Mouse (Mus musculus) liver, embryonic 15.5 days (tissue): ENCODE data around the gene Dnm2. TPM values are rescaled to one million over a fixed set of nuclear protein-coding genes. Genes with fewer than 3 reads are reported as not detected.
A peak's percentile ranks its signal among the peaks of the same experiment; 100 is the strongest.
"Not testable (repeated sequence)": the region's sequence is repeated elsewhere in the genome, so short reads cannot be mapped to it uniquely, and the experiment has no call there.

Experiments
- ATAC-seq: fragments of 200-750 bp; cut with Nextera tagmentation; 2 replicates; pipeline ENCODE4 v1.8.0; 2017; ENCODE audit warnings: moderate number of reproducible peaks, mild to moderate bottlenecking, moderate library complexity; ENCODE audit not compliant: insufficient read depth
- H3K27ac ChIP-seq: fragments of 300-500 bp; sonication (generic); replicated peaks from 2 replicates; pipeline ENCODE4 v1.5.1; 2015; ENCODE audit warnings: mild to moderate bottlenecking, inconsistent platforms
- H3K27me3 ChIP-seq: fragments of 300-500 bp; sonication (generic); 2 replicates; pipeline ENCODE4 v1.6.1; 2015; ENCODE audit warnings: mild to moderate bottlenecking, inconsistent platforms
- H3K36me3 ChIP-seq: fragments of 300-500 bp; sonication (generic); replicated peaks from 2 replicates; pipeline ENCODE4 v1.6.1; 2015; ENCODE audit warnings: moderate library complexity, mild to moderate bottlenecking, inconsistent platforms
- H3K4me1 ChIP-seq: fragments of 300-500 bp; sonication (generic); replicated peaks from 2 replicates; pipeline ENCODE4 v1.6.1; 2015; ENCODE audit warnings: inconsistent platforms
- H3K4me2 ChIP-seq: fragments of 300-500 bp; sonication (generic); 2 replicates; pipeline ENCODE4 v1.6.1; 2015; ENCODE audit warnings: moderate library complexity, mild to moderate bottlenecking, inconsistent platforms
- H3K4me3 ChIP-seq: fragments of 300-500 bp; sonication (generic); replicated peaks from 2 replicates; pipeline ENCODE4 v1.5.1; 2015; ENCODE audit warnings: mild to moderate bottlenecking, inconsistent platforms
- H3K9ac ChIP-seq: fragments of 300-500 bp; sonication (generic); 2 replicates; pipeline ENCODE4 v1.6.1; 2015; ENCODE audit warnings: moderate library complexity, mild to moderate bottlenecking, inconsistent platforms
- H3K9me3 ChIP-seq: fragments of 300-500 bp; sonication (generic); replicated peaks from 2 replicates; pipeline ENCODE4 v1.6.1; 2016; ENCODE audit warnings: inconsistent platforms
- whole genome bisulfite sequencing: fragments of 180-500 bp; shearing (Covaris S2); methylation state at CpG from one replicate; pipeline ENCODE4 v1.1.7; 2015; ENCODE audit warnings: mixed read lengths; ENCODE audit not compliant: insufficient replicate concordance; 5-methylcytosine and 5-hydroxymethylcytosine counted together
- polyA plus RNA-seq: library from polyadenylated mRNA; unstranded; fragments of >200 nt; fragmentation: Nextera tagmentation; extraction: Ambion mirVana; gene quantifications from 2 replicates; pipeline ENCODE4 v1.2.1, GENCODE M21; 2015

The Dnm2 gene
- polyA plus RNA-seq, 1 experiment from 2014 or later, result 52.9 TPM

GRCm38 (mm10) chr9:21456246-21456929 lies 31.7 kb downstream of the Dnm2 start:
- Histone ChIP-seq H3K4me1 (peaks cover 46% of the 10 kb centered on the region), H3K27ac (no peak overlapping the region), H3K4me3 (no peak overlapping the region), H3K36me3 (peaks cover 36% of the 10 kb centered on the region), H3K4me2 (no peak overlapping the region), H3K9me3 (no peaks in the 10 kb centered on the region), H3K27me3 (no peaks in the 10 kb centered on the region), H3K9ac (no peak overlapping the region)
- no peak for ATAC-seq
- WGBS, result 68% methylated on average over 7 of the region's 7 CpGs

DNA sequence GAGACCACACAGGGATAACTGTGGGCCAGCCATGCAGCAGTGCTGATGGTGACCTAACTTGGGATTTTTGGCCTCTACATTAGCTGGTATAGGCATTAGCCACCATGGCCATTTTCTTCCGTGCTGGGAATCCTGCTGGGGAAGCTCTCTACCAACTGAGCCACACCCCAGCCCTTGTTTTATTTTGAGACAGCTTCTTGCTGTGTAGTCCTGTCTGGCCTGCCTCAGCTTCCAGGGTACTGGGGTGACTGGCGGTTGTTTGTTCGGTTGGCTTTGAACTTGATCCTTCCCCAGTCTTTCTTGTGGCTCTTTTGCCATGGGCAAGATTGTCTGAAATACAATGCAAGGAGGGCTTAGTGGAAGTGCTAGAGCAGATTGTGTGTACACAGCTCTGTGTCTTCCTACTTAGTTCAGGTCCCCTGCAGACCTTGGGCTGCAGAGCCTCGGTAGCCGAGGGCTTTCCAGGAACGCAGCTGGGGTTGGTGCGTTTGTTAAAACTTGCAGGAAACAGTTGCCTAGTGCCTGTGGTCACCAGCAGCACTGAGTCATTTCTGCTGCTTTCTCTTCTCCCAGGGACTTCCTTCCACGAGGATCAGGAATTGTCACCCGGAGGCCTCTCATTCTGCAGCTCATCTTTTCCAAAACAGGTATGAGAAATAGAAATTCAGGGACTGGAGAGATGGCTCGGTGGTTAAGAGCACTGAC lies 32.4 kb downstream of the Dnm2 start:
- Histone ChIP-seq H3K9me3 (no peaks in the 10 kb centered on the region), H3K27me3 (no peaks in the 10 kb centered on the region), H3K4me2 (no peak overlapping the region), H3K9ac (no peak overlapping the region), H3K4me1 (peaks cover 44% of the 10 kb centered on the region), H3K4me3 (no peak overlapping the region), H3K36me3 (peaks cover 41% of the 10 kb centered on the region), H3K27ac (no peak overlapping the region)
- 47% methylated on average over 10 of the region's 10 CpGs for WGBS
- no peak for ATAC-seq

GRCm38 (mm10) chr9:21458821-21459220 lies 34.1 kb downstream of the Dnm2 start:
- Histone ChIP-seq H3K27ac (no peak overlapping the region), H3K4me3 (no peak overlapping the region), H3K4me2 (no peak overlapping the region), H3K27me3 (no peaks in the 10 kb centered on the region), H3K9ac (no peak overlapping the region), H3K36me3 (peaks cover 49% of the 10 kb centered on the region), H3K9me3 (no peaks in the 10 kb centered on the region), H3K4me1 (peaks cover 45% of the 10 kb centered on the region)
- 85% methylated on average over 3 of the region's 3 CpGs for WGBS
- ATAC-seq, result no peak

DNA sequence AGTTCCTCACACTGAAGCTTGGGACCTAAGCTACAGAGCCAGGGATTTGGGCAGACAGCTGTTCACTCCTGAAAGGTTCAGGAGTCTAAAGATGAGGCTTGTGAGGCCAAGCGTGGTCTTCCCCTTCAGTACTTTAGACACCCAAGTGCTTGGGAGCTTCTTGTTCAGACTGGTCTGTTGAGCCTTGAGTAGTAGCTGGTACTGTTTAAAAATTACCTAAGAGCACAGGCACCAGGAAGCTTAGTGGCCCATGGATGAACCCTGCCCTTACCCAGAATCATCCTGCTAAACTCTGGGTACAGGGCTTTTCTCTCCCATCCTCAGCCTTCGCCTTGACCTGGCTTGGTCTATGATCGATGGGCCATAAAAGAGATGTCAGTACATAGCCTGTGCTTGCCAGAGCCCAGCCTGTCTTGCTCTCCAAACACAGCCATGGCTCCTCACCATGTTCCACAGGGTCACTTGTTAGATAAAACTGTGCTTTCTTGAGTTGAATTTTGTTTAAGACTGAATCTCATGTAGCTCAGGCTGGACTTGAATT lies 35.8 kb downstream of the Dnm2 start:
- Histone ChIP-seq H3K9ac (no peak overlapping the region), H3K36me3 (peaks cover 61% of the 10 kb centered on the region), H3K4me3 (no peak overlapping the region), H3K4me2 (no peak overlapping the region), H3K27ac (no peak overlapping the region), H3K4me1 (peaks cover 37% of the 10 kb centered on the region), H3K27me3 (no peaks in the 10 kb centered on the region), H3K9me3 (no peaks in the 10 kb centered on the region)
- ATAC-seq, result no peak
- 83% methylated on average over 3 of the region's 3 CpGs for WGBS

DNA sequence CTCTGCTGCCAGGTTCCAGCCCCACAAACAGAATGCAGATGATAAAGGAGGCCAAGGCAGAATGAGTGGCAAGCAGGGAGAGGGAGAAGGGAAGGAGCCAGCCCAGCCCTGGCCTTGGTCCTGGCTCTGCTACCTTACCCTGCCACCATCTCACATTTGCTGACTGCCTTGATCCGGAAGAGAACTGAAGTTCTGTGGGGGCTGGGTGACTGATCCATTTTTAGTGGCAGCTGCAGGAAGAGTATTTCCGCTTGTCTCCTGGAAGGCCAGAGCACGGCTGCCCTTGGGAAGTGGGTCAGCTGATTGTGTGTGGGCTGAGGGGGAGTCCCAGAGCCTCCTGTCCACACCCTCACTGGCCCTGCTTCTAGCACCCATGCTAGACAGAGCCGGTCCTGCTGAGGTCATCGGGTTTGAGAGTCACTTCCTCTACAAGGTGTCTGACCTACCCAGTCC lies 38.5 kb downstream of the Dnm2 start:
- H3K9me3 ChIP-seq, result no peaks in the 10 kb centered on the region
- 29% methylated on average over 5 of the region's 5 CpGs for WGBS
- H3K9ac ChIP-seq, result no peak overlapping the region

GRCm38 (mm10) chr9:21463766-21464564 lies 39.3 kb downstream of the Dnm2 start:
- H3K36me3 ChIP-seq, result peaks cover 80% of the 10 kb centered on the region
- no peak overlapping the region for H3K4me2 ChIP-seq
- H3K9ac ChIP-seq, result no peak overlapping the region
- H3K4me3 ChIP-seq, result no peak overlapping the region
- H3K9me3 ChIP-seq, result no peaks in the 10 kb centered on the region
- ATAC-seq, result no peak
- no peak overlapping the region for H3K27ac ChIP-seq
- H3K4me1 ChIP-seq, result peaks cover 28% of the 10 kb centered on the region
- H3K27me3 ChIP-seq, result no peaks in the 10 kb centered on the region
- WGBS, result 81% methylated on average over 3 of the region's 3 CpGs

More for the DNA sequence above, 38.5 kb downstream of the Dnm2 start:
- Histone ChIP-seq H3K36me3 (peaks cover 80% of the 10 kb centered on the region), H3K4me2 (no peak overlapping the region), H3K27me3 (no peaks in the 10 kb centered on the region), H3K4me1 (peaks cover 28% of the 10 kb centered on the region), H3K27ac (no peak overlapping the region), H3K4me3 (no peak overlapping the region)
- peak; percentile 60 for ATAC-seq

DNA sequence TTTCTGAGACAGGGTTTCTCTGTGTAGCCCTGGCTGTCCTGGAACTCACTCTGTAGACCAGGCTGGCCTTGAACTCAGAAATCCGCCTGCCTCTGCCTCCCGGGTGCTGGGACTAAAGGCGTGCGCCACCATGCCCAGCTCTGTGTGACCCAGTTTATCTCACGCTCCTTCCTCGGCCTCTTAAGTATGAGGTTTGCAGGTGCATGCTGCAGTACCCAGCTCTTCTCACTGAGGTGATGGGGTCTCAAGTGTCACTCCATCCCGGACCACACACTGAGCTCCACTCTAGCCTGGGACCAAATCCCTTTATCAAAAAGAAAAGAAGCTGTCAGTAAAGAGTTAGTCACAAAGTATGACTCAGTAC lies 39.8 kb downstream of the Dnm2 start:
- H3K9me3 ChIP-seq, H3K27me3 ChIP-seq, ATAC-seq, H3K4me2 ChIP-seq, H3K9ac ChIP-seq, H3K4me3 ChIP-seq, H3K27ac ChIP-seq: not testable (repeated sequence)
- Histone ChIP-seq H3K4me1 (peaks cover 28% of the 10 kb centered on the region), H3K36me3 (peaks cover 80% of the 10 kb centered on the region)
- 89% methylated on average over 7 of the region's 7 CpGs for WGBS

DNA sequence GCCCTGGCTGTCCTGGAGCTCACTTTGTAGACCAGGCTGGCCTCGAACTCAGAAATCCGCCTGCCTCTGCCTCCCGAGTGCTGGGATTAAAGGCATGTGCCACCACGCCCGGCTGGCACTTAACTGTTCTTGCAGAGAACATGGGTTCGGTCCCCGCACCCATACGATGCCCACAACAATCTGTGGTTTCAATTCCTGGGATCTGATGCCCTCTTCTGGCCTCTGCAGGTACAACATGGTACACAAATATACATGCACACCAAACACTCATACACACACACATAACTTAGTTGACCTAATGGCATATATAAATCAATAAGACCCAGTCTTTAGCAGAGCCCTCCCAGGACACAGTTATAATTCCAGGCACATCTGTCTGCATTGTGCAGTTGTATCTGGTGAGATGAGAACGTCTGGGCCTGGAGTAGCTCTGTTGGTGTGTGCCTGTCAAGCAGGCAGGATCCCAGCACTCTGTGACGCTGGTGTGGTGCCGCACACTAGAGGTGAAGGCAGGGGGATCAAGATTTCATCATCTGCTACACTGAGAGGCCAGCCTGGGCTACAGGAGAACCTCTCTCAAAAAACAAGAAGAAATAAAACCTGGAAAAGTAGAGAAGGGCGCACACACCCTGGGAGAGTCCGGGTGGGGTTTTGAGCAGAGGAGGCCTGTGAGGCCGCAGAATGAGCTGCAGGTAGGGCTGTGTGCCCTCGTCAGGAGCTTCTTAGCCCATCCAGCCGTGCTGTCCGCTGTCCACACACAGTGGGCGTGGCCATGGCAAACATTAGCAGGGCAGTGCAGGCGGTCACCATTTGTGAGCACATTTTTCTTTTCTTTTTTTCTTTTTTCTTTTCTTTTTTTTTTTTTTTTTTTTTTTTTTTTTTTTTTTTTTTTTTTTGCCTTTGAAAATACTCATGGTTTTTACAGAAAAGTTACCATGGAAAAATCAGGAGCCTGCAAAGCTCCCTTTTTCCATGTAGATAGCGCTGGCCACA lies 44.6 kb downstream of the Dnm2 start:
- no peak overlapping the region for H3K4me3 ChIP-seq
- ATAC-seq, result peak; percentile 26
- no peaks in the 10 kb centered on the region for H3K27me3 ChIP-seq
- H3K9ac ChIP-seq, result no peak overlapping the region
- 81% methylated on average over 20 of the region's 20 CpGs for WGBS
- no peaks in the 10 kb centered on the region for H3K4me1 ChIP-seq
- peaks cover 93% of the 10 kb centered on the region for H3K36me3 ChIP-seq
- no peak overlapping the region for H3K4me2 ChIP-seq
- no peaks in the 10 kb centered on the region for H3K9me3 ChIP-seq
- H3K27ac ChIP-seq, result no peak overlapping the region

GRCm38 (mm10) chr9:21472913-21473312 lies 48.2 kb downstream of the Dnm2 start:
- no peak overlapping the region for H3K4me3 ChIP-seq
- H3K36me3 ChIP-seq, result peaks cover 98% of the 10 kb centered on the region
- H3K9ac ChIP-seq, result no peak overlapping the region
- no peak overlapping the region for H3K27ac ChIP-seq
- no peaks in the 10 kb centered on the region for H3K27me3 ChIP-seq
- H3K4me1 ChIP-seq, result no peaks in the 10 kb centered on the region
- 82% methylated on average over 4 of the region's 4 CpGs for WGBS
- ATAC-seq, result no peak
- H3K4me2 ChIP-seq, result no peak overlapping the region
- no peaks in the 10 kb centered on the region for H3K9me3 ChIP-seq

- WGBS, result 97% methylated on average over 6 of the region's 6 CpGs
- no peak for ATAC-seq
- Histone ChIP-seq H3K4me1 (no peaks in the 10 kb centered on the region), H3K27me3 (no peaks in the 10 kb centered on the region), H3K4me2 (no peak overlapping the region), H3K9me3 (no peaks in the 10 kb centered on the region), H3K27ac (no peak overlapping the region), H3K9ac (no peak overlapping the region), H3K4me3 (no peak overlapping the region), H3K36me3 (peaks cover 99% of the 10 kb centered on the region)
These were observed 53.0 kb downstream of the Dnm2 start for GRCm38 (mm10) chr9:21477707-21478106.
